Mouse (Mus musculus): ENCODE measurements around the gene Spaca4. TPM values are rescaled to one million over a fixed set of nuclear protein-coding genes. Genes with fewer than 3 reads are reported as not detected.

Spaca4 gene
- total and polyA plus RNA-seq, 3 experiments = not detected

DNA sequence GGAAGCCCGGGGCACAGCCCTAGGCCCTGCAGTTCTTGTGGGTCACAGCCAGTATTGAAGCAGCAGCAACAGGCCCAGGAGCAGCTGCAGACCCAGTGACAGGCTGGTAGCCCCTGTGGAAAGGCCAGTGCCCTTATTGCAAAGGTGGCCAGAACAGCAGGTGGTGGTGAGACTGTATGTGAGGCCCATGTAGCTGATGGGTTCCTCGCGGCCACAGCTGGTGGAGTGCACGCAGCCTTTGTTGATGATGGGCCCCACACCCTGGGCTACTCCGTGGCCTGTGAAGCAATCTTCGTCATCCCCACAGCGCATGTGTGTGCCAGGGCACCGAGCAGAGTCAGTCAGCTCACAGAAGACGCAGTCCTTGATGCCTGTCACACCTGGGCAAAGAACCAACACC is 462 bp downstream of the Spaca4 start:
- H3K27me3 ChIP-seq (replicated peaks) = no peaks in the 10 kb centered on the region
- H3K9ac ChIP-seq (ENCODE audit: insufficient read depth, low read depth) = no peak overlapping the region
- no peaks in the 10 kb centered on the region; the same call in none of the 2 replicates for H3K79me2 ChIP-seq (replicated peaks; ENCODE audit: control insufficient read depth, extremely low read depth, insufficient read depth, poor library complexity, severe bottlenecking)
- DNase-seq (ENCODE audit: extremely low read depth) = no peak
- peaks cover 83 to 97% of the 10 kb centered on the region in 2 experiments for H3K36me3 ChIP-seq (replicated peaks in 1 of 2; ENCODE audit: control insufficient read depth in 1 of 2, insufficient read depth in 1 of 2, low read length in 1 of 2)
- no peak overlapping the region for H3K4me2 ChIP-seq (ENCODE audit: insufficient read depth, low read depth, poor library complexity, severe bottlenecking)
- H3K4me1 ChIP-seq (ENCODE audit: control insufficient read depth in 1 of 2, insufficient read depth in 2 of 2) = peaks cover 2 to 21% of the 10 kb centered on the region in 2 experiments; a peak in 2 of 4 replicates
- H3K4me3 ChIP-seq (replicated peaks in 1 of 3; ENCODE audit: low read depth in 2 of 3, low read length in 2 of 3, poor library complexity in 1 of 3) = no peak overlapping the region
- no peaks in the 10 kb centered on the region for H3K9me3 ChIP-seq (replicated peaks; ENCODE audit: low read length)
- no peak overlapping the region for H3K27ac ChIP-seq (ENCODE audit: insufficient read depth, low read depth)
- in situ Hi-C loops (cut with MboI; ENCODE audit: low pct_ligation_motif_present, low pct_unique_long_range_greater_than_20kb, low sequenced_read_pairs) = no loop called here
- dilution Hi-C loops (cut with MboI; ENCODE audit: extremely low pct_ligation_motif_present, extremely low pct_unique_long_range_greater_than_20kb, low sequenced_read_pairs) = no loop called here
- TF ChIP-seq MAZ (IDR thresholded peaks at IDR 0.05; ENCODE audit: low read depth, low read length) = no peak
- TF ChIP-seq RCOR1 (conservative IDR thresholded peaks at IDR 0.05; ENCODE audit: low read depth, low read length) = no peak

DNA sequence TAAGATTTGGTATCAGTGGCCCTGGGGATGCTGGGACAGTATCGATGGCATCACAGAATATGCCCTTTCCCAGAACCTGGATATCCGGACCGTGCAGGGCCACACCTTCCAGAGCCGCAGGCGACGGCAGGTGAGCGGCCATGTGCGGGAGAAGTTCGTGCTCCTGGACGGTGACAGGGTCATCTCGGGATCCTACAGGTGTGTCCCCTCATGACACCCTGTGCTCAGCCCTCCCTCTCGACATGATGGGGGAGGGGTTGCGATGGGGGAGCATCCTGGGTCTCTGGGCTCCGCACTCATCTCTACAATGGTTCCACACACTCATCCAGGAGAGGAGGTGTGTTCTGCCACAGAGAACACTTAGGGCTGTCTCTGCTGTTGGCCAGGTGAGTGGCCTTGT is 1.8 kb downstream of the Spaca4 start:
- no peaks in the 10 kb centered on the region for H3K9me3 ChIP-seq (replicated peaks; ENCODE audit: low read length)

DNA sequence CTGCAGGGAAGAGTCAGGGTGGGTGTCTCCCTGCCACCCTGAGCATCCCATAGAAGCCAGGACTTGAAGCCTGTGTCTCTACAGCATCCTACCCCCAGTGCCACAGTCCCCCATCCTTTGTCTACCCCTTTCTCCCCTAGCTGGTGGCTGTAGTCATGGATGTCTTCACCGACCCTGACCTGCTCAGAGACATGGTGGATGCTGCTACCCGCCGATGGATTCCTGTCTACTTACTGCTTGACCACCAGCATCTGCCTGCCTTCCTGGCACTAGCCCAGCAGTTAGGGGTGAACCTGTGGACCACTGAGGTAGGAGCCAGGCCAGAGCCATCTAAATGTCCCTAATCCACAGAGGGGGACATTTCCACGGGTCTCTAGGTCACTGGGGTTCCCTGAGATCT is 2.3 kb downstream of the Spaca4 start:
- Histone ChIP-seq H3K9me3 (replicated peaks; ENCODE audit: low read length) (no peaks in the 10 kb centered on the region), H3K4me1 (ENCODE audit: control insufficient read depth in 1 of 2, insufficient read depth in 2 of 2) (peaks cover 7 to 26% of the 10 kb centered on the region in 2 experiments; a peak in 3 of 4 replicates), H3K27me3 (replicated peaks) (no peaks in the 10 kb centered on the region), H3K79me2 (replicated peaks; ENCODE audit: control insufficient read depth, extremely low read depth, insufficient read depth, poor library complexity, severe bottlenecking) (peaks cover 17% of the 10 kb centered on the region), H3K4me2 (ENCODE audit: insufficient read depth, low read depth, poor library complexity, severe bottlenecking) (no peak overlapping the region), H3K36me3 (replicated peaks in 1 of 2; ENCODE audit: control insufficient read depth in 1 of 2, insufficient read depth in 1 of 2, low read length in 1 of 2) (peaks cover 88 to 96% of the 10 kb centered on the region in 2 experiments), H3K9ac (ENCODE audit: insufficient read depth, low read depth) (no peak overlapping the region), H3K4me3 (replicated peaks in 1 of 3; ENCODE audit: low read depth in 2 of 3, low read length in 2 of 3, poor library complexity in 1 of 3) (no peak overlapping the region), H3K27ac (ENCODE audit: insufficient read depth, low read depth) (no peak overlapping the region)
- in situ Hi-C loops (cut with MboI; ENCODE audit: low pct_ligation_motif_present, low pct_unique_long_range_greater_than_20kb, low sequenced_read_pairs) = no loop called here
- DNase-seq (ENCODE audit: extremely low read depth) = no peak
- dilution Hi-C loops (cut with MboI; ENCODE audit: extremely low pct_ligation_motif_present, extremely low pct_unique_long_range_greater_than_20kb, low sequenced_read_pairs) = no loop called here
- 0 out of 2 replicates have a peak, but pooled peaks have one; percentile 25 for TF ChIP-seq POLR2A (IDR thresholded peaks at IDR 0.05; ENCODE audit: low read depth, low read length)
- TF ChIP-seq BHLHE40 (IDR thresholded peaks at IDR 0.05; ENCODE audit: low read depth, low read length) = no peak

More for the DNA sequence above, 1.8 kb downstream of the Spaca4 start:
- Histone ChIP-seq H3K4me3 (replicated peaks in 1 of 3; ENCODE audit: low read depth in 2 of 3, low read length in 2 of 3, poor library complexity in 1 of 3) (no peak overlapping the region), H3K9ac (ENCODE audit: insufficient read depth, low read depth) (no peak overlapping the region), H3K4me1 (ENCODE audit: control insufficient read depth in 1 of 2, insufficient read depth in 2 of 2) (peaks cover 7 to 26% of the 10 kb centered on the region in 2 experiments; a peak in 3 of 4 replicates), H3K79me2 (replicated peaks; ENCODE audit: control insufficient read depth, extremely low read depth, insufficient read depth, poor library complexity, severe bottlenecking) (peaks cover 12% of the 10 kb centered on the region), H3K36me3 (replicated peaks in 1 of 2; ENCODE audit: control insufficient read depth in 1 of 2, insufficient read depth in 1 of 2, low read length in 1 of 2) (peaks cover 90 to 98% of the 10 kb centered on the region in 2 experiments), H3K4me2 (ENCODE audit: insufficient read depth, low read depth, poor library complexity, severe bottlenecking) (no peak overlapping the region), H3K27me3 (replicated peaks) (no peaks in the 10 kb centered on the region), H3K27ac (ENCODE audit: insufficient read depth, low read depth) (no peak overlapping the region)
- in situ Hi-C loops (cut with MboI; ENCODE audit: low pct_ligation_motif_present, low pct_unique_long_range_greater_than_20kb, low sequenced_read_pairs) = no loop called here
- TF ChIP-seq NRF1 (IDR thresholded peaks at IDR 0.05; ENCODE audit: low read depth, low read length) (no peak), JUN (IDR thresholded peaks at IDR 0.05; ENCODE audit: insufficient read depth, low read depth, low read length) (no peak), GABPA (IDR thresholded peaks at IDR 0.05; ENCODE audit: insufficient replicate concordance, low read depth, low read length) (no peak)
- dilution Hi-C loops (cut with MboI; ENCODE audit: extremely low pct_ligation_motif_present, extremely low pct_unique_long_range_greater_than_20kb, low sequenced_read_pairs) = no loop called here
- DNase-seq (ENCODE audit: extremely low read depth) = no peak

Data from CH12.LX (cell line).